Mouse (Mus musculus) MEL (cell line): Measurements from ENCODE around the gene Ift81.

Experiments
- E2F4 ChIP-seq: IDR thresholded peaks from 2 replicates; pipeline ENCODE4 v1.6.1; 2011; ENCODE audit warnings: low read depth, low read length, improper control_type of control experiment, borderline replicate concordance
- TAL1 ChIP-seq: IDR thresholded peaks from 2 replicates; pipeline ENCODE4 v1.6.1; 2012; ENCODE audit warnings: mild to moderate bottlenecking, inconsistent platforms, low read length, moderate library complexity, mixed read lengths
- ZC3H11A ChIP-seq: IDR thresholded peaks from 2 replicates; pipeline ENCODE4 v1.6.1; 2012; ENCODE audit warnings: low read depth, mild to moderate bottlenecking, inconsistent platforms, low read length, improper control_type of control experiment

DNA sequence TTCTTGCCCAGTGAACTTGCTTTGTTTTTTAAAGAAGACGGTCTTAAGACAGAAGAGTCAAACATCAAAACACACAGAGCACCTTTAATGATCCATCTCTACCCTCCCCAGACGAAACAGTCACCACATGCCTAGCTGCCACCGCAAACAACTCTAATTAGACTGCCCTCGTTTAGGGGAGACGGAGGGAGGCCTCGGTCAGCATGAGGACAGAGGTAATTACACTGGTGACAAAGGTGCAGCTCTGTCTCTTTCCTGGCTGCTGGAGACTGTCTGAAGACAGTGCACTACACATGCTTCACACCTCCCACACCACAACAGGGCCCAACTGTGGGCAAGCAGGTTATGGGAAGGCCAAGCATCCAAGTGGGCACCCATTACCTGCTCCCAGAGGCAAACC, 66.5 kb downstream of the Ift81 start:
- TF ChIP-seq TAL1, result no peak
- no peak for TF ChIP-seq ZC3H11A
- TF ChIP-seq E2F4, result no peak
